Mouse (Mus musculus): ENCODE results near the gene Sgk1. TPM values are rescaled to one million over a fixed set of nuclear protein-coding genes. Genes with fewer than 3 reads are reported as not detected.

The Sgk1 gene
- total and polyA plus RNA-seq, 3 experiments = 0.76 to 16.0 (median 4.3) TPM

GRCm38 (mm10) chr10:21853566-21854328 lies 28.2 kb upstream of the Sgk1 start:
- H3K79me2 ChIP-seq (replicated peaks; ENCODE audit: control insufficient read depth, extremely low read depth, insufficient read depth, poor library complexity, severe bottlenecking) = no peaks in the 10 kb centered on the region
- H3K4me1 ChIP-seq (ENCODE audit: control insufficient read depth in 1 of 2, insufficient read depth in 2 of 2) = peaks cover 0 to 12% of the 10 kb centered on the region in 2 experiments; a peak in 2 of 4 replicates
- no peak overlapping the region for H3K4me2 ChIP-seq (ENCODE audit: insufficient read depth, low read depth, poor library complexity, severe bottlenecking)
- no peaks in the 10 kb centered on the region for H3K9me3 ChIP-seq (replicated peaks; ENCODE audit: low read length)
- no peak overlapping the region for H3K4me3 ChIP-seq (replicated peaks in 1 of 3; ENCODE audit: low read depth in 2 of 3, low read length in 2 of 3, poor library complexity in 1 of 3)
- TF ChIP-seq SMC3 (IDR thresholded peaks at IDR 0.05; ENCODE audit: low read depth, low read length) = no peak
- TF ChIP-seq IRF4 (IDR thresholded peaks at IDR 0.05; ENCODE audit: low read depth, low read length) = no peak
- no peak for TF ChIP-seq UBTF (IDR thresholded peaks at IDR 0.05; ENCODE audit: low read depth, low read length)
- no peak for TF ChIP-seq USF1 (IDR thresholded peaks at IDR 0.05; ENCODE audit: low read depth, low read length)
- no peak for TF ChIP-seq MEF2A (IDR thresholded peaks at IDR 0.05; ENCODE audit: borderline replicate concordance, low read depth, low read length)
- TF ChIP-seq BHLHE40 (IDR thresholded peaks at IDR 0.05; ENCODE audit: low read depth, low read length) = no peak
- no peak for TF ChIP-seq MAFK (IDR thresholded peaks at IDR 0.05; ENCODE audit: insufficient replicate concordance, low read length)
- dilution Hi-C loops (cut with MboI; ENCODE audit: extremely low pct_ligation_motif_present, extremely low pct_unique_long_range_greater_than_20kb, low sequenced_read_pairs) (no loop called here), in situ Hi-C loops (cut with MboI; ENCODE audit: low pct_ligation_motif_present, low pct_unique_long_range_greater_than_20kb, low sequenced_read_pairs) (no loop called here)
- H3K36me3 ChIP-seq (replicated peaks in 1 of 2; ENCODE audit: control insufficient read depth in 1 of 2, insufficient read depth in 1 of 2, low read length in 1 of 2) = no peaks in the 10 kb centered on the region
- no peaks in the 10 kb centered on the region for H3K27me3 ChIP-seq (replicated peaks)
- no peak overlapping the region for H3K27ac ChIP-seq (ENCODE audit: insufficient read depth, low read depth)
- H3K9ac ChIP-seq (ENCODE audit: insufficient read depth, low read depth) = no peak overlapping the region
- DNase-seq (ENCODE audit: extremely low read depth) = no peak

GRCm38 (mm10) chr10:21855338-21855737 lies 26.6 kb upstream of the Sgk1 start:
- DNase-seq (ENCODE audit: extremely low read depth) = no peak
- Histone ChIP-seq H3K79me2 (replicated peaks; ENCODE audit: control insufficient read depth, extremely low read depth, insufficient read depth, poor library complexity, severe bottlenecking) (no peaks in the 10 kb centered on the region), H3K36me3 (replicated peaks in 1 of 2; ENCODE audit: control insufficient read depth in 1 of 2, insufficient read depth in 1 of 2, low read length in 1 of 2) (no peaks in the 10 kb centered on the region), H3K4me2 (ENCODE audit: insufficient read depth, low read depth, poor library complexity, severe bottlenecking) (no peak overlapping the region), H3K27ac (ENCODE audit: insufficient read depth, low read depth) (no peak overlapping the region), H3K4me1 (ENCODE audit: control insufficient read depth in 1 of 2, insufficient read depth in 2 of 2) (peaks cover 0 to 12% of the 10 kb centered on the region in 2 experiments; a peak in 2 of 4 replicates), H3K9me3 (replicated peaks; ENCODE audit: low read length) (no peaks in the 10 kb centered on the region), H3K9ac (ENCODE audit: insufficient read depth, low read depth) (no peak overlapping the region), H3K4me3 (replicated peaks in 1 of 3; ENCODE audit: low read depth in 2 of 3, low read length in 2 of 3, poor library complexity in 1 of 3) (no peak overlapping the region), H3K27me3 (replicated peaks) (no peaks in the 10 kb centered on the region)
- TF ChIP-seq JUND (conservative IDR thresholded peaks at IDR 0.05; ENCODE audit: low read depth, low read length) = no peak
- no peak for TF ChIP-seq USF1 (IDR thresholded peaks at IDR 0.05; ENCODE audit: low read depth, low read length)
- TF ChIP-seq MAFK (IDR thresholded peaks at IDR 0.05; ENCODE audit: insufficient replicate concordance, low read length) = no peak
- TF ChIP-seq MEF2A (IDR thresholded peaks at IDR 0.05; ENCODE audit: borderline replicate concordance, low read depth, low read length) = no peak
- no peak for TF ChIP-seq ZMIZ1 (IDR thresholded peaks at IDR 0.05; ENCODE audit: low read depth, low read length)
- TF ChIP-seq GABPA (IDR thresholded peaks at IDR 0.05; ENCODE audit: insufficient replicate concordance, low read depth, low read length) = no peak
- TF ChIP-seq ZKSCAN1 (IDR thresholded peaks at IDR 0.05; ENCODE audit: borderline replicate concordance, low read depth, low read length) = no peak
- no peak for TF ChIP-seq NELFE (IDR thresholded peaks at IDR 0.05; ENCODE audit: low read depth, low read length)
- TF ChIP-seq POLR2A (IDR thresholded peaks at IDR 0.05; ENCODE audit: low read depth, low read length) = no peak
- TF ChIP-seq RAD21 (IDR thresholded peaks at IDR 0.05; ENCODE audit: low read depth, low read length) = no peak
- no peak for TF ChIP-seq RCOR1 (conservative IDR thresholded peaks at IDR 0.05; ENCODE audit: low read depth, low read length)
- no peak for TF ChIP-seq MYC (IDR thresholded peaks at IDR 0.05; ENCODE audit: low read depth, low read length)
- no peak for TF ChIP-seq BHLHE40 (IDR thresholded peaks at IDR 0.05; ENCODE audit: low read depth, low read length)
- no peak for TF ChIP-seq ETS1 (conservative IDR thresholded peaks at IDR 0.05; ENCODE audit: low read depth, low read length)
- no peak for TF ChIP-seq ZNF384 (IDR thresholded peaks at IDR 0.05; ENCODE audit: low read depth, low read length)
- TF ChIP-seq CHD1 (IDR thresholded peaks at IDR 0.05; ENCODE audit: low read depth, low read length) = no peak
- TF ChIP-seq USF2 (conservative IDR thresholded peaks at IDR 0.05; ENCODE audit: low read depth, low read length) = no peak
- dilution Hi-C loops (cut with MboI; ENCODE audit: extremely low pct_ligation_motif_present, extremely low pct_unique_long_range_greater_than_20kb, low sequenced_read_pairs) = no loop called here
- in situ Hi-C loops (cut with MboI; ENCODE audit: low pct_ligation_motif_present, low pct_unique_long_range_greater_than_20kb, low sequenced_read_pairs) = no loop called here

Measured in CH12.LX (cell line).